Mouse (Mus musculus) left cerebral cortex, adult 8-10 months (tissue): ENCODE results near the gene Trappc2l. TPM values are rescaled to one million over a fixed set of nuclear protein-coding genes. Genes with fewer than 3 reads are reported as not detected.

Experiments
- DNase-seq, 2 experiments: peaks; one replicate each; pipeline ENCODE4 v3.0.0; 2022; ENCODE audit warnings: low spot score in 2 of 2
- total RNA-seq, 4 experiments: library from RNA; stranded (reverse); gene quantifications; 2 replicates each; pipeline ENCODE4 v1.2.4; 2022

Gene Trappc2l
- total RNA-seq, 4 experiments from 2014 or later = 73.8 to 84.5 (median 76.0) TPM

DNA sequence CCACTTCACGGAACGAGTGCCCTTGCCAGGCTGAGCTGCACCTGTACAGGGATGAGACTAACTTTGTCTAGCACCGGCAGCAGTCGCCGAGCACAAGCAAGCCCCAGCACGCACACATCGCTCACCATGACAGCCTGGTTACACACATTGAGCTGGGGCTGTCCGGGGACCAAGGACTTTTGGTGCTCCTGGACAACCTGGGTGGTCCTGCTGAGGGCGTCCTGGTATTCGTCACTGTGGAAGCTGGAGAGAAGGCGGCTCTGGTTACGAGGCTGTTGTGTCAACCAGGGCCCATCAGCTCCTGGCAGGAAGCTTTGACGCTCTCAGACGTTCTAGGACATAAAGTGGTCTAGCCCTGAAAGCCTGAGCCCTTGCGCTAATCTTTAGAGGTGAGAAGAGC is 30.5 kb upstream of the Trappc2l start:
- DNase-seq = no peak

DNA sequence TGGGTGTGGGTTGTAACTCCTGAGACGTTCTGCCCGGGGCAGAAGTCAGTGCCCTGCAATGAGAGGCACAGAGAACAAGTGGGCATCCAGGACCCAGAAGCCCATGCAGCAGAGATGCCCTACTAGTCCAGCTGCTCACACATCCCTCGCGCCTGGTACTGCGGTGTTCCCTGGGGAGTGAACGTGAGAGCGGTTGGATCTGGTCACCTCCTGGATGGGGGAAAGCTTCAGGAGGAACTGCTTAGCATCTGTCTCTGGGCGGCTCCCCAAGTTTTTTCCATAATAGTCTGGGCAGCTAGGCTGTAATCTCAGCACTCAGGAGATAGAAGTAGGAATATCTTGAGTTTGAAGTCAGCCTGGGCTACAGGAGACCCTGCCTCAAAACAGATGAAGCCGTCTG is 26.5 kb upstream of the Trappc2l start:
- no peak for DNase-seq

DNA sequence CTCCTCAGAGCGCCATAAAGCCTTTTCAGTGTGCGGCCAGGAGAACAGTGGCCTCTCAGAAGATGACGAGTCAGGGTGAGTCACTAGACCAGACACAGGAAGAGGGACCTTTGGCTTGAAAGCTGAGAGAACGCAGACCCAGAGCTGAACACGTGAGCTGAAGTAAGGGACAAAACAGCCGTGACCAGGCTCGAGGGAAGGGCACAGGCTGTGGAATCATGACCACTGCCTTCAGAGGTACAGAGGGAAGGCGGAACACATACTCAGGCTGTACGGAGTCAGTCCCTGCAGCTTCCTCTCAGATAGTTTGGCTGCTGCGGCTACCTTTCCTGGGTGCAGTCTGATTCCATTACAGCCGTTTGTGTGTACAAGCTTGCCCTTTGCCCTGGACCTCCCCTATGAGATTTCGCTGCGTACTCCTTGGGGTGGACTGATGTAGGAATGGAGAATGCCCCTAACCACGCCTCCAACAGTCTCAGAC is 26.0 kb upstream of the Trappc2l start:
- no peak for DNase-seq

DNA sequence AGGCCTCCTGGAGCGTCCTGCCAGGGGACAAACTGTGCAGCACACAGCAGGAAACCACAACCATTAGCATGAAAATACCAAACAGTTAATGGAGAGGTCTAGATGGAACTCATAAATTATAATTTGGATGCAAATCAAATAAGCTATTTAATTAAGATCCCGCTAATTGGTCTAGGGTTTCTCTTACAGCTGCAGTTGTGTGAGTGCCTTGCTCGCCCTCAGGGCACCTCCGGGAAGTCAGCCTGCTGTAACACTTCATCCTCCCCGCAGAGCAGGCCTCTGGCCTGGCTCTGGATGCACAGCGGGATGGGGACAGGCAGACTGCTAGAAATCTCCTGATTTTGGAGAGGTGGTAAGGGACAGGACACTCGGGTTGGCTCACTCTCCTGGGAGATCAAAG is 25.3 kb upstream of the Trappc2l start:
- DNase-seq = no peak

DNA sequence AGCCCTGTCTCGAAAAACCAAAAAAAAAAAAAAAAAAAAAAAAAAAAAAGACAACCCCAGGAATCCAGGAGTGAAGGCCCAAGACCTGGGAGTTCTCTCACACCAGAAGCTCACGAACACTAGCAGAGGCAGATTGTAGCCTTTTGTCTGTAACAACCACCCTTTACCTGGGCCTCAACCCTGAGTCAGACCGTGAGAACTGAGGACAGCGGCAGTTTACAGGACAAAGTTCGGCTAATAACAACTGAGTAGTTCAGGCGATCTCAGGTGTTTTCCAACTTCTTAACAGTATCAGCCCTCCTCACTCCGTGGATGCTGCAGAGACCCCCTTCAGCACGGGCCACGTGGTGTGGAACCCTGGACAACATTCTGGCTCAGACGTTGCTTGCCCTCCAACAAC is 24.7 kb upstream of the Trappc2l start:
- no peak for DNase-seq

DNA sequence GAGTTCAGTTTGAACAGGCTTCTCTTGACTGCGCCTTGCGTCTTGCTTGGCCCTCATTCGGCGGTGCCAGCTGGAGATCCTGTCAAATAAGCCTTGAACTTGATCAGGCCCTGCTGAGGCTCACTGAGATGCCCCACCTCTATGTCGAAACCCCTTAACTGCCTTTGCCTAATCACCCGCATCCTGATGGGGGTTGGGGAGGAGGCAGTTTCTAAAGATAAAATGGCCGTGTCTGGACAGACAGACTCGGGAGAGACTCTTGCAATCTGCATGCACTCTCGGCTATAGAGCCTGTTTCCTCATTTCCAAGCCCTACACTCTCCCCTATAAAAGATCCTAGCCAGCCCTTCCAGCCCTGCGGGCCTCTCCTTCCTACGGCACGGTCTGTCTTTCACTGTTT is 18.2 kb upstream of the Trappc2l start:
- no peak for DNase-seq

DNA sequence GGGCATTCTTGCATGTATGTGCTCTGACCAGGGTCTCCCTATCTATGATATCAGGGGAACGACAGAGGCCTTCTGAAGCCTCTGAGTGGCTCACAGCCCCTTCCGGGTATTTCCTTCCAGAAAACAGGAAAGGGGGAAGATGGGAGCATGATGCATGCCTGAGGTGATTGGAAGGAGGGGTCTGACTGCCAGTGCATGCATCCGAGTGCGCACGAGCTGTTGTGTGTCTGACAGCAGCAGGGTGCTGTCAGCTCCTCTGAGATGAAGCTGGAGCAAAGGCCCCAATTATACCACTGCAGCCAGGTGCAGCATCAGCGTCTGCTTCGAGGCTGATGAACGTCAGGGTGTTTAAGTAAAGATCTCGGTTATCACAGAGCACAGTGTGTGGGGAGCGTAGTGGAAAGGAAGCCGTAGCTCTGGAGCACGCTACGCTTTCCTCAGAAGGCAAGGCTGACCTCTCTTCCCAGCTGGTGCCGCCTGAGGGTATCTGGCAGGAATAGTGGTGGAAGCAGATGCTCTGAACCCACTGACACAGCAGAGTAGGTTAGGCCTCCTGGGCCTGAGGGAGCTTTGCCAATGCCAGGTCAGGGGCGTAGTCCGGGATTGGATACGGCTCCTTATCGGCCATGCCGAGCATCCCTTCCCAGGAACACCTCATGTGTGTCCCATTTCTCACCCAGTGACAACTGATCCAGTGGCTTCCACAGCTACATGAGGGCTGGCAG is 17.5 kb upstream of the Trappc2l start:
- DNase-seq = no peak

DNA sequence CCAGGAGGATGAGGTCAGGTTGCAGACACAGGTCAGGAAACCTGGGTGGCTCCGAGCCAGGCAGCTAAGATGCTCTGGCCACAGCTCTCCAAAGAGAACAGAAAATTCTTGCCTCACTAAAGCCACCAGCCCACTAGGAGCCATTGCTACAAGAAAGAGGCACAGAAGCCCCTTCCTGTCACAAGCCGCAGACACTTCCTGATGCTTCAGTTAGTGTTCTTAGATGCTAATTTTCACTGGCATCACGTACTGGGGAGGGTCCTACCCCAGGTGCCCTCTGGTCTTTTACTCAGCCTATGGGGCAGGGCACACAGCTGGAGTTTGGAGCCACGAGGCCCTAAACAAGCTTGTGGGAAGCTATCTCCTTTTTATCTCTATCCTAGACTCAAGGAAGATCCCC is 15.4 kb upstream of the Trappc2l start:
- DNase-seq = no peak

DNA sequence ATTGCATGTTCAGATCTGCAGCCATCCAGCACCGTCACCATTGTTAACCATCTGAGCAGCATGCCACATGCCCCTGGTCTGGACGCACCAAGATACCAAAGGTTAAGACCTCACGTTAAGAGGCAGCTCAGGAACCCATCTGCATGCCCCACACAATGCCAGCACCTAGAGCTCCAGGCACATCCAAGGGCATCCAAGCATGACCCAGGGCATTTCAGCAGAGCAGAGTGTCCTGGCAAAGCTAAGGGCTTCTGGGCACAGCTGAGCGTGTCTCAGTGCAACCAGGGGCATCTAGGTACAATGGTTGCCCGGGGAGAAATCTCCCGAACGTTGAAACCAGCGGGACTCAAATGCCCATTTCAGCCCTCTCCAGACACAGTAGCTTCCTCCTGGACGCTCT is 10.8 kb upstream of the Trappc2l start:
- no peak for DNase-seq

DNA sequence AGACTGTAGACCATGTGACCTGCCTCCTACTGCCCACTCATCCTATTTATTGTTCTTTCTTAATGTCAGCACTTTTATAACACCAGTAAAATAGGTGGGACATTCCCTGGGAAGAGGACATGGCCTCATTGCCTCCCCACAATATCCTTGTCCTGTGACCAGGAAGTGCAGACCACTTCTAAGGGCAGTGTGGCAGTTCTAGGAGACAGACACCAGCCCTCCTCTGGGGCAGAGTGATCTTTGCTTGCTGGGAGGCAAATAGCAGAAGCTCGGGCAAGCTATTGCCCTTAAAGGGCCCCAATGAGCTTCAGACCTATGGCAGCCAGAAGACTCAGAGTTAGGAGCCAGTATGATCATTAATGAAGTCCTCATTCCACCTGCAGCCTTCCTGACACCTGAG is 6.8 kb upstream of the Trappc2l start:
- DNase-seq = no peak

DNA sequence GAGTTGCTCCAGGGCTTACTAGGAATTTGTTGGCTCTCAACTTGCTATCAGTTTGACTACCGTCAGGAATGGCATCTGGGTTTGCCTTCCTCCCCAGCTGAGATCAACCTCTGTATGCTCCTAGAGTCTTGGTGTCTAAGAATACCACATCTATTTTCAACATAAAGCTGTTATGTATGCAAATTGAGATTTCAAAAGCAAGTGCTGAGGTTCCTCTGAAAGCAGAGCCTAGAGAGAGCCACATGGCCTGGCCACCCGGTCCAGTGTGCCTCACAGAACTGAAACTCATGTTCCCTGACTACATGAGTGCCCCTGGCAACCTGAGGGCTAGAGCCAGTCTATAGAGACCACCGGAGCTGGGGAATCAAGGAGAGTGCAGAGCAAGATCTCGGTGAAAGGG is 6.1 kb upstream of the Trappc2l start:
- DNase-seq = no peak

DNA sequence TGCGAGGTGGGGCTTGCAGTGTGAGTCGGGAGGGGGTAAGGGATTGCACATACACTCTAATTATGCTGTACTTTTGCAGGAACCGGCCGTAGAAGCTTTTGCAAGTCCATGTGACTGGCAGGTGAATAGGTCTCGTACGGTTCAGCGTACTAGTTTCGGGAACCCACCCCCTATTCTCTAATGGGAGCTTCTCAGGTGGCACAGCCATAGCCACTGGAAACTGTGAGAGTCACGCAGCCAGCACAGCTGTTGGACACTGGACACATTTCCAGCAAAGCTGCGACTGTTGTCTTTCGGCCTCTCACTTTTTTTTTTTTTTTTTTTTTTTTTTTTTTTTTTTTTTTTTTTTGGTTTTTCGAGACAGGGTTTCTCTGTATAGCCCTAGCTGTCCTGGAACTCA is 4.6 kb upstream of the Trappc2l start:
- DNase-seq = no peak

DNA sequence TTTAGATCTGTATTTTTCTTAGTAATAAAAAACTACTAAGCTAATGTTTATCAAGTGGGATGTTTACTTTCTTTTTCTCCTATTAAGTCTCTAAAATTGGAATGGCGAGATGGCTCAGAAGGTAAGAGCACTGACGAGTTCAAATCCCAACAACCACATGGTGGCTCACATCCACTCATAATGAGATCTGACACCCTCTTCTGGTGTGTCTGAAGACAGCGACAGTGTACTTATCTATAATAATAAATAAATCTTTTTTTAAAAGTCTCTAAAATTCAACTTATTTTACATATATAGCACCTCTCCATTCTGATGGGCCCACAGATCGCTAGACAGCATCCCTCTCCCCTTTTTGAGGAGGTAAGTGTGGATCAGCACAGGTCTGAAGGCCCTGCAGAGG is 1.2 kb upstream of the Trappc2l start:
- no peak for DNase-seq

DNA sequence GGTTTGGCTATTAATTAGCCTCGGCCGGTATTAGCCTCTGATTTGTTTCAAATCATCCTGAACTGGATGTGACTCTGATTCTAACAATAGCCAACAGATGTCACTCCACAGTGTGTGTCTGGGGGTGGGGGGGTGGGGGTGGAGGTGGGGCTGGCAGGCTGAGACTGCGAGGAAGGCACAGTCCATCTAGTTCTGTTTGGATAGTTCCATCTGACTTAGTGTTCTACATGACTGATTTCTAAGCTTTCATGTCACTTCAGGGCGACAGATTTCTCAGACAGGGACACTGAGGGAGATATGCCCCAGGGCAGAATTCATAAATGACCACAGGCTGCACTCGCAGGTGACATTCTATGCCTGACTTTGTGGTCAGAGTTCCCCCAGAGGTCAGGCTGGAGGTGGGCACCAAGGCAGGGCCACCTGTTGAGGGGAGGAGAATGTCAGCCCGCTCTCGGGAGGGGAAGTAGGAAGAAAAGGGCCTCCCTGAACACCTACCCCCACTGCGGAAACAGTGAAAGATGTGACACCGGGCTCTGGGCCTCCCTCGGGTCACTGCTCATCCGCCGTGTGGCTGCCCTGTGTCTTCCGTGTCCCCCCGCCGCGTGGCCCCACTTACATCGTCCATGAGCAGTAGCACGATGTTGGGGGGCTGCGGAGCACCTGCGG is 695 bp upstream of the Trappc2l start:
- no peak for DNase-seq

DNA sequence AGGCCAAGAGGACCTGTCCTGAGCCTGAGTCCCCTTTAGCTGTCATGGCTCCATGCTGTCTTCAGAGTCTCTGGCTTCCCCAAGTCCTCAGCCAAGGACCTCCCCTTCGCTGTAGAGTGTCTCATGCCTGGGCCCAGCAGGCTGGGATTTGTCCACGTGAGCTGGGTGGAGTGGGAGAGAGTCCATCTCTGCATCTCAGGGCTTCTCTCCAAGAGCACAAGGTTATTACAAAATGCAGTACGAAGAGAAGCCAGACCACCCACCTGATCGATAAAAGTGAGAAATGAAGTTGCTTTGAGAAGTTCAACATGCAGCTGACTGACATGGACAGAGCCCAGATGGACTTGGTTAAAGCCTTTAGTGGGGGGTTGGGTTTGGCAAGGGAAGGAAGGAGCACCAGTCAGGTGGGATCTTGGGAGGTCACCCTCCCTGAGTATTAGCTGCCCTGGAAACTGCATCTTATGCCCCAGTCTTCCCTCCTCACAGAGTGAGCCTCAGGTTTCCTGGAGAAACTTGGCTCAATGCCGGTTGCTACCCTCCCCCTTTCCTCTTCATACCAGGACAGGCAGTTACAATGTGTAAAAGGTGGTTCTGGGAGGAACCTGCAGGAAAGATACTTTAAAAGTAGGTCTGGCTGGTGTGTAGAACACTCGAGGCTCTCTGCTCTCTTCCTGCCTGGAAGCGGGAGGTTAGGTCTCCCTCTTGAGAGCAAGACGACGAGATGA is 4.9 kb downstream of the Trappc2l start:
- no peak for DNase-seq

DNA sequence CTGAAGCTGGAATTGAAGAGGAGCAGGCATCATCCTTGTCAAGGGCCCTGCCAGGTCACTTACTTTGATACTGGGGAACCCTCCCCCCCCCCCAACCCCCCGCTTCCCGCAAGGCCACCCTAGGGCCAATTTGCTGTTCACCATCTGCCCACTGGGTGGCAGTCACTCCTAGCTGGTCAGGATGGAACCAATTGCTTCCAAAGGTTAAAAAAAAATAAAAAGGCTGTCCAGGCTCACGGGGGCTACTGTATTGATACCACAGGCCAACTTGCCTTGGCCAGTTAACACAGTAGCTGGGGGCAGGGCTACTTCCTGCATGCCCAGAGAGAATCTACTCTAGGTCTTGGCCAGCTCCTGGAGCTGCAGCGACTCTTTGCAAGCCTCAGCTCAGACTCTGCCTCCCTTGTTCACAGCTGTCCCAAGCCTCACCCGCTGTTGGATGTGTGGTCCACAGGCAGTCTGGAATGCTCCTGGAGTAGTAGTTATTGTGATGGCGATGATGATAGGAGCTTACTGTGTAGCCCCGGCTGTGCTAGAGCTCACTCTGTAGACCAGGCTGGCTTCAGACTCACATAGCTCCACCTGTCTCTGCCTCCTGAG is 6.6 kb downstream of the Trappc2l start:
- peak in 1 of 2 experiments; percentile 71 for DNase-seq

DNA sequence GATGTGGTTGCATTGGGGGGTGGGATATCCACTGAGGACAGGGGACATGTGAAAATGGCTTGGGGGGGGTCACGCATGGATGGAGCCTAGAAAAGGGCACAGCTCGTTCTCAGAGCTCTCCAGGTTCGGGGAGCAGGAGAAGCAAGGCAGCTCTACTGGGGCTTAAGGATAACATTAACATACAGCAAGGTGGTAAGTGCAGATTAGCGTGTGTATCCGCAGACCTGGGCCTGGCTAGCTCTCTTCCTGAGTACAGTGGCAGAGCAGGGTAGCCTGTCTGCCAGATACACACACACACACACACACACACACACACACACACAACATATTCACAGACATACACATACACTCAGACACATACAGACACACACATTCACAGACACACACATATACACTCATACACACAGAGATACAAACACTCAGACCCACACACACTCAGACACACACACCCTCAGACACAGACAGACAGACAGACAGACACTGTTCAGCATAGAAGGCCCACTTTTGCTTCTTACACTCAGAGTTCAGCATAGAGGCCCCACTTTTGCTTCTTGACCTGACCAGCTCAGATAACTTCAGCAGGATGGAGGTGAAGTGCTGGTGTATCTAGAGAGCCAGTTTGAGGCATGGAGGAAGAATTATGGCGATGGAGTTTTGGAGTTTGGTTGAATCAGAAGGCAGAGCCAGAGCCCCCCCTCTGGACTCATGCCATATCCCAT is 7.4 kb downstream of the Trappc2l start:
- DNase-seq = no peak

DNA sequence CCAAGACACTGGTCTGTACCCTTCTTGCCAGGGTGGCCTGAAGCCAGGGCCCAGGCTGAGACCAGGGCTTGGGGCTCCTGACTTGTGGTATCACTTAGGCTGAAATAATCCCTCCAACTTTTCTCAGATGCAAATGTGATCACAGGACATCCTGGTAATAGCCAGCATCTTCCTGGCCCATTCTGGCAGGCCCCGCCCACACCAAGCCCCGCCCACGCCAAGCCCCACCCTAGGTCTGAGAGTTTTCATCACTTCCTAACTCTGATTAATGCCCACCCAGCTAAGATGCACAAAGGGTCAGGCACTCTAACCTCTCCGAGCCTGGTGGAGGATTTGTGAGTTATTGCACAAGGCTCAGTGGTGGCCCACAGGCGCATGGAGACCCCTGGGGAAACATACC is 9.0 kb downstream of the Trappc2l start:
- DNase-seq = no peak

DNA sequence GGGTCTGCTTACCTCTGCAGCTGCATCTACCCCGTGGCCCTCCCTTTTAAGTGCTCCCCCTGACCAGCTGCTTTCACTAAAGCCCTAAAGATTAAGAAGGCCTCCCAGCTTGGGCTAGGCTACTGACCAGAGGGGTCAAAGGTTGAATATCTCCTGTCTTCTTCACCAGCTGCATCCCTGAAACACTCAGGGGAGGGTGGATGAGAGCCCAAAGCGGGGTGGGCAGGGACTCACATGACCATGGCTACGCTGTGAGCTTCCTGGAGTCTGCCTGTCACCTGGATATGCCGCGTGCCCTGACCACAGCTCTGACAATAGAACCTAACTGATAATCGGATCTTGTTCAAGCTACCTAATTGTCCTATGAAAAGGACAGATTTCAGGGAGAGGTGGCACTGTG is 11.3 kb downstream of the Trappc2l start, which contains the start of gene Pabpn1l:
Gene Pabpn1l (minus strand): TSS at position 13 of the 400 bp plus-strand sequence.
- DNase-seq = no peak

DNA sequence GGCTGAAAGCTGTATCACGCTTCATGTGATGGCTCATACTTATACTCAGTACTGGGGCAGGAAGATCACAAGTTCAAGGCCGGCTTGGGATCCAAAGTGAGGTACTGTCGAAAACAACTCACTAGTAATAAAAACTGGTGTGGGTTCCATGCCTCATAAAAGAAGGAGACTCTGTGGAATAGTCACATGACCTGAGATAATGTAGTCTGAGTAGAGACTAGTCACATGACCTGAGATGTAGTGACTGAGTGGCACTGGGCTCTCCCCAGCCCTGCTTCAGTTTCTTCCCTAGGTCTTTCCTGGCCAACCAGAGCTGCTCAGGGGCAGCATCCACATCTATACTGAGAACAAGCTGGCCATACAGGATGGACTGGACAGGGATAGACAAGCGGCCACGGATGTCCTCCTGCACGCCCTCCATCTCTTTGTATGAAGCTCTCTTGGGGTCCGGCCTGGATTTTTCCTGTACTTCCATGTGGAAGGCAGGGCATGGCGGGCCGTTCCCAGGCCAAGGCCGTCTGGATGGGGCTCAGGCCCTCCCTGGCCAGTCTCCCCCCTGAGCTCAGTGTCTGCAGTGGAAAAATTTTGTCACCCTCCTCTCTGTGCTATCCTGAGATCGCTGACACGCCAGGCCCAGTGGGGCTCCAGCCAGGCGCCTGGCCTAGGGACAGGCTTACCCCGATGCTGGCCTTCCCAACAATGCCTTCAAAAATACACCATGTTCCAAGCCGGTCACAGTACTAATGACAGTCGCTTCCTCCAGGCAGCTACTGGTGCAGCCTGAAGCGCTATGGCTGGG is 12.6 kb downstream of the Trappc2l start:
- DNase-seq = no peak
